ENCODE assay signal across 17 mouse cellular contexts in genomic region chr9:120774772-120775171, GRCm38 (mm10).
DNase-seq lines count a peak whose midpoint lies in the region; ATAC-seq and TF ChIP-seq lines count a peak whose summit lies in the region.
"Had no signal": no experiment of that assay in that cellular context is flagged by ENCODE, and none has a peak within 500 bp of the region (broad histone marks: within the 10 kb centered on the region; RNA-seq: fewer than 3 reads in every experiment).

No protein-coding gene starts in this region.

- H3K4me1 ChIP-seq in heart, postnatal 0 days (ENCODE audit: control insufficient read depth, insufficient read depth): peaks cover 16% of the 10 kb centered on the region
- peaks cover 39% of the 10 kb centered on the region for H3K4me1 ChIP-seq in liver, embryonic 13.5 days (replicated peaks)
- peaks cover 28% of the 10 kb centered on the region for H3K4me1 ChIP-seq in liver, embryonic 15.5 days (replicated peaks)

- TF ChIP-seq CTCF in heart, postnatal 0 days (IDR thresholded peaks at IDR 0.05; ENCODE audit: low read depth): no peak

- no peak for ATAC-seq in heart, postnatal 0 days (ENCODE audit: insufficient read depth, low read depth)
- ATAC-seq in liver, embryonic 13.5 days (ENCODE audit: low read depth): no peak
- ATAC-seq in liver, embryonic 15.5 days (ENCODE audit: insufficient read depth): no peak
- ATAC-seq: forebrain, embryonic 16.5 days; hindbrain, postnatal 0 days; intestine, embryonic 16.5 days had no signal

- DNase-seq in heart, postnatal 0 days (ENCODE audit: low spot score): no peak
- no peak for DNase-seq in heart, postnatal 4 days
- no peak for DNase-seq in liver, embryonic 13.5 days
- DNase-seq in liver: no peak
- DNase-seq in 3T3-L1 (ENCODE audit: low read depth, low spot score): peak; percentile 11
- DNase-seq in frontal cortex, postnatal 10 days (ENCODE audit: low spot score in 2 of 2): no peak
- DNase-seq: adrenal gland, adult 2 months; cerebellum, adult 11 months; cerebellum, adult 9-11 months; gastrocnemius, postnatal 36 days; midbrain, embryonic 14.5 days had no signal

- no peak overlapping the region for H3K9ac ChIP-seq in heart, postnatal 0 days (replicated peaks; ENCODE audit: low read depth, low read length)
- H3K9ac ChIP-seq in liver, embryonic 13.5 days: no peak overlapping the region
- no peak overlapping the region for H3K9ac ChIP-seq in liver, embryonic 15.5 days
- H3K9ac ChIP-seq: embryonic facial prominence, embryonic 15.5 days; limb, embryonic 13.5 days had no signal

- H3K27me3 ChIP-seq in heart, postnatal 0 days (ENCODE audit: control insufficient read depth, insufficient read depth, low read length): no peaks in the 10 kb centered on the region
- no peaks in the 10 kb centered on the region for H3K27me3 ChIP-seq in liver, embryonic 13.5 days
- H3K27me3 ChIP-seq in liver, embryonic 15.5 days: no peaks in the 10 kb centered on the region
- H3K27me3 ChIP-seq: embryonic facial prominence, embryonic 15.5 days; limb, embryonic 13.5 days had no signal

- H3K4me3 ChIP-seq in heart, postnatal 0 days (ENCODE audit: low read depth, low read length): no peak overlapping the region
- no peak overlapping the region for H3K4me3 ChIP-seq in liver, embryonic 13.5 days (replicated peaks)
- no peak overlapping the region for H3K4me3 ChIP-seq in liver, embryonic 15.5 days (replicated peaks)
- H3K4me3 ChIP-seq: embryonic facial prominence, embryonic 15.5 days; limb, embryonic 13.5 days had no signal

- WGBS in heart, postnatal 0 days: 21% methylated on average over 1 of the region's 1 CpGs
- 20% methylated on average over 1 of the region's 1 CpGs for WGBS in liver, embryonic 13.5 days (ENCODE audit: insufficient replicate concordance)
- WGBS in liver, embryonic 15.5 days (ENCODE audit: insufficient replicate concordance): 28% methylated on average over 1 of the region's 1 CpGs

- 0 out of 2 replicates have a peak overlapping the region, but pooled peaks have one; percentile 64 for H3K27ac ChIP-seq in heart, postnatal 0 days (ENCODE audit: low read depth)
- 0 out of 2 replicates have a peak overlapping the region, but pooled peaks have one; percentile 48 for H3K27ac ChIP-seq in liver, embryonic 13.5 days
- H3K27ac ChIP-seq in liver, embryonic 15.5 days (replicated peaks): peak overlapping the region; percentile 75; the same call in 1 of the 2 replicates
- H3K27ac ChIP-seq: embryonic facial prominence, embryonic 15.5 days; hindbrain, postnatal 0 days; limb, embryonic 13.5 days had no signal

- no peaks in the 10 kb centered on the region for H3K9me3 ChIP-seq in heart, postnatal 0 days (replicated peaks; ENCODE audit: control insufficient read depth, low read length)
- no peaks in the 10 kb centered on the region for H3K9me3 ChIP-seq in liver, embryonic 13.5 days (replicated peaks)
- no peaks in the 10 kb centered on the region for H3K9me3 ChIP-seq in liver, embryonic 15.5 days (replicated peaks)
- H3K9me3 ChIP-seq: embryonic facial prominence, embryonic 15.5 days; limb, embryonic 13.5 days had no signal

- TF ChIP-seq EP300 in heart, postnatal 0 days (IDR thresholded peaks at IDR 0.05; ENCODE audit: low read depth): no peak

- H3K36me3 ChIP-seq in heart, postnatal 0 days (replicated peaks; ENCODE audit: control insufficient read depth, insufficient read depth, low read length): no peaks in the 10 kb centered on the region
- H3K36me3 ChIP-seq in liver, embryonic 13.5 days: no peaks in the 10 kb centered on the region
- no peaks in the 10 kb centered on the region for H3K36me3 ChIP-seq in liver, embryonic 15.5 days (replicated peaks)
- H3K36me3 ChIP-seq: embryonic facial prominence, embryonic 15.5 days; limb, embryonic 13.5 days had no signal

- H3K4me2 ChIP-seq in heart, postnatal 0 days (ENCODE audit: low read depth, low read length): no peak overlapping the region
- H3K4me2 ChIP-seq in liver, embryonic 13.5 days: no peak overlapping the region
- no peak overlapping the region for H3K4me2 ChIP-seq in liver, embryonic 15.5 days
- H3K4me2 ChIP-seq: embryonic facial prominence, embryonic 15.5 days; limb, embryonic 13.5 days had no signal
